Mouse (Mus musculus) midbrain, postnatal 0 days (tissue): ENCODE measurements around the gene Osbpl10. TPM values are rescaled to one million over a fixed set of nuclear protein-coding genes. Genes with fewer than 3 reads are reported as not detected.
A peak's percentile ranks its signal among the peaks of the same experiment; 100 is the strongest.

Source experiments
- ATAC-seq: fragments of 200-750 bp; cut with Nextera tagmentation; 2 replicates; pipeline ENCODE4 v1.8.0; 2017; ENCODE audit warnings: moderate number of reproducible peaks, mild to moderate bottlenecking, moderate TSS enrichment, moderate library complexity; ENCODE audit not compliant: low FRiP score
- DNase-seq: peaks from one replicate; pipeline ENCODE4 v3.0.0-alpha.2; 2015; ENCODE audit warnings: low spot score
- H3K27ac ChIP-seq: fragments of 300-500 bp; sonication (generic); 2 replicates; pipeline ENCODE4 v1.5.1; 2014; ENCODE audit warnings: low read depth, mild to moderate bottlenecking, low read length, mixed read lengths
- H3K27me3 ChIP-seq: fragments of 300-500 bp; sonication (generic); 2 replicates; pipeline ENCODE4 v1.6.1; 2014; ENCODE audit warnings: low read length, control low read depth, mixed read lengths; ENCODE audit not compliant: insufficient read depth
- H3K36me3 ChIP-seq: fragments of 300-500 bp; sonication (generic); 2 replicates; pipeline ENCODE4 v1.6.1; 2014; ENCODE audit warnings: low read length, control low read depth, mixed read lengths; ENCODE audit not compliant: insufficient read depth
- H3K4me1 ChIP-seq: fragments of 300-500 bp; sonication (generic); 2 replicates; pipeline ENCODE4 v1.6.1; 2014; ENCODE audit warnings: mild to moderate bottlenecking, control low read depth, antibody characterized with exemption, low read length, mixed read lengths; ENCODE audit not compliant: insufficient read depth
- H3K4me2 ChIP-seq: fragments of 300-500 bp; sonication (generic); 2 replicates; pipeline ENCODE4 v1.6.1; 2014; ENCODE audit warnings: low read depth, mild to moderate bottlenecking, low read length, mixed read lengths; ENCODE audit not compliant: poor library complexity, severe bottlenecking
- H3K4me3 ChIP-seq: fragments of 300-500 bp; sonication (generic); 2 replicates; pipeline ENCODE4 v1.5.1; 2014; ENCODE audit warnings: low read depth, mild to moderate bottlenecking, low read length, moderate library complexity
- H3K9ac ChIP-seq: fragments of 300-500 bp; sonication (generic); replicated peaks from 2 replicates; pipeline ENCODE4 v1.6.1; 2014; ENCODE audit warnings: mild to moderate bottlenecking, low read length, moderate library complexity, mixed read lengths; ENCODE audit not compliant: poor library complexity, severe bottlenecking
- H3K9me3 ChIP-seq: fragments of 300-500 bp; sonication (generic); 2 replicates; pipeline ENCODE4 v1.6.1; 2016; ENCODE audit warnings: low read length, control low read depth
- CTCF ChIP-seq: IDR thresholded peaks from 2 replicates; pipeline ENCODE4 v1.5.1; 2016; ENCODE audit warnings: antibody characterized with exemption, mild to moderate bottlenecking
- WGBS: fragments of 180-500 bp; shearing (Covaris S2); extraction: QIAGEN DNeasy Blood & Tissue Kit; methylation state at CpG from one replicate; pipeline ENCODE4 v1.1.7; 2014; 5-methylcytosine and 5-hydroxymethylcytosine counted together
- polyA plus RNA-seq: library from polyadenylated mRNA; unstranded; fragments of >200 nt; fragmentation: Nextera tagmentation; extraction: Ambion mirVana; gene quantifications from 2 replicates; pipeline ENCODE4 v1.2.1, GENCODE M21; 2015
- total RNA-seq: library from RNA; depleted of rRNA; stranded (reverse); fragments of >200 nt; gene quantifications from 2 replicates; pipeline ENCODE4 v1.2.3, GENCODE M21; 2014

The Osbpl10 gene
- total and polyA plus RNA-seq, 2 experiments from 2014 or later: 3.2 to 23.5 TPM

- ATAC-seq (no peak), DNase-seq (peak; percentile 19)
- no peaks in the 10 kb centered on the region for H3K9me3 ChIP-seq
- H3K4me3 ChIP-seq: no peak overlapping the region
- peaks cover 4% of the 10 kb centered on the region; the same call in 1 of the 2 replicates for H3K36me3 ChIP-seq
- no peak overlapping the region for H3K27ac ChIP-seq
- no peak overlapping the region for H3K9ac ChIP-seq
- no peak overlapping the region for H3K4me2 ChIP-seq
- no peak for TF ChIP-seq CTCF
- WGBS: 62% methylated on average over 5 of the region's 5 CpGs
- no peaks in the 10 kb centered on the region for H3K4me1 ChIP-seq
- H3K27me3 ChIP-seq: no peaks in the 10 kb centered on the region
Measured at GRCm38 (mm10) chr9:115206219-115206618, 227.8 kb downstream of the Osbpl10 start.

DNA sequence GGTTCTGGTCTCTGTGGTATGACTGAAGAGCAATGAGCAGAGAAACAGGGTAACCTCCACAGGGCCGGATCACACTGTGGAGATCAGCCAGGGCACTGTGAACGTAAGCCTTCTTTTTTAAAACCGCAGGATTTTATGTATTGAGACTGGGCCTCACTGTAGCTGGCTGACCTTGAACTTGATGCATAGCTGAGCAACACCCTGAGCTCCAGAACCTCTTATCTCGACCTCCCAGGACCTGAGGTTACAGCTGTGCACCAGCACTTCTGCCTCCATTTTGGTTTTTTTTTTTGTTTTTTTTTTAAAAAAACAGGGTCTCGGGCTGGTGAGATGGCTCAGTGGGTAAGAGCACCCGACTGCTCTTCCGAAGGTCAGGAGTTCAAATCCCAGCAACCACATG lies 231.4 kb downstream of the Osbpl10 start:
- Histone ChIP-seq H3K27ac (no peak overlapping the region), H3K9me3 (no peaks in the 10 kb centered on the region), H3K4me2 (no peak overlapping the region), H3K36me3 (peaks cover 4% of the 10 kb centered on the region; the same call in 1 of the 2 replicates), H3K9ac (no peak overlapping the region), H3K27me3 (no peaks in the 10 kb centered on the region), H3K4me3 (no peak overlapping the region), H3K4me1 (no peaks in the 10 kb centered on the region)
- WGBS: 91% methylated on average over 7 of the region's 7 CpGs
- ATAC-seq (no peak), DNase-seq (no peak)
- no peak for TF ChIP-seq CTCF

DNA sequence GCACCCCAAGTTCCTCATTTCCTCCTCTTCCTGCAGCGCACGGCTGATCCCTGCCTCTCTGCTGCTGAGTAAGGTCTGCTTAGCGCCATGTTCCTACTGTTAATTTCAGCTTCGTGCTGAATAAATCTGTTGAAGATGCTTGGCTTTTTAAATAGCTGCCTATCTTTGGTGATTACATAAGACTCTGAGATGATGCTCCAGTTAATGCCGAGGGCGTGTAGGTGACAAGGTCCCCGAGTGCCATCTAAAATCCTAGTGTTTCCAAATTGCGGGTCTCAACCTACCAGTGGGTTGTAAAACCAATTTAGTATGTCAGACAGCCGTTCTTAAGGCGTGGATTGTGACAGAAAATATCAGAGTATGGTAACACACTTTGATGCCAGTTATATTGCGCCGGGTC lies 232.2 kb downstream of the Osbpl10 start:
- WGBS: 81% methylated on average over 12 of the region's 12 CpGs
- Histone ChIP-seq H3K36me3 (peaks cover 4% of the 10 kb centered on the region; the same call in 1 of the 2 replicates), H3K9me3 (no peaks in the 10 kb centered on the region), H3K9ac (no peak overlapping the region), H3K4me1 (no peaks in the 10 kb centered on the region), H3K4me3 (no peak overlapping the region), H3K27ac (no peak overlapping the region), H3K27me3 (no peaks in the 10 kb centered on the region), H3K4me2 (no peak overlapping the region)
- no peak for TF ChIP-seq CTCF
- no peak for ATAC-seq
- no peak for DNase-seq

DNA sequence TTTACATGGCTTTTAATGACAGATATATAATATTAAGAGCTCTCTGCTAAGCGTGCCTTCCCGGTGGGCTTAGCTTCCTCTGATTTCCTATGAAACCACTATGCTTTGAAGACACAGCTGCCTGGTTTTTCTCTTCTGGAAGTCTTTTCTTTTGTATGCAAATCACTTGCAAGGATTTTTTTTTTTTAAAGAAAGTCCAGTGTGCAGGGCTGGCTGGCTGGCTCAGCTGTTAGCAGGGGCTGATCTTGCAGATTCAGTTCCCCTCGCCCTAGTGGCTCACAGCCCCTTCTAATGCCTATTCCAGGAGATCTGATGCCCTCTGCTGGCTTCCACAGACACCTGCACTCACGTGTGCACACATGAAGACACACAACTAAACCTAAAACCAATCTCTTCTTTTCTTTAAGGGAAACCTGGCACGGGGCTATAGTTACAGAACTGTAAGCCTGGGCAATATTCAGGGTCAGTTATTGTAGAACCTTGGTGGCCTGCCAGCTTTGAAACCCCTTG lies 235.4 kb downstream of the Osbpl10 start:
- Histone ChIP-seq H3K9ac (no peak overlapping the region), H3K27ac (no peak overlapping the region), H3K4me3 (no peak overlapping the region), H3K27me3 (no peaks in the 10 kb centered on the region), H3K4me2 (no peak overlapping the region), H3K36me3 (no peaks in the 10 kb centered on the region), H3K4me1 (no peaks in the 10 kb centered on the region), H3K9me3 (no peaks in the 10 kb centered on the region)
- DNase-seq: no peak
- ATAC-seq: no peak
- peak; percentile 47 for TF ChIP-seq CTCF
- 66% methylated on average over 5 of the region's 5 CpGs for WGBS

DNA sequence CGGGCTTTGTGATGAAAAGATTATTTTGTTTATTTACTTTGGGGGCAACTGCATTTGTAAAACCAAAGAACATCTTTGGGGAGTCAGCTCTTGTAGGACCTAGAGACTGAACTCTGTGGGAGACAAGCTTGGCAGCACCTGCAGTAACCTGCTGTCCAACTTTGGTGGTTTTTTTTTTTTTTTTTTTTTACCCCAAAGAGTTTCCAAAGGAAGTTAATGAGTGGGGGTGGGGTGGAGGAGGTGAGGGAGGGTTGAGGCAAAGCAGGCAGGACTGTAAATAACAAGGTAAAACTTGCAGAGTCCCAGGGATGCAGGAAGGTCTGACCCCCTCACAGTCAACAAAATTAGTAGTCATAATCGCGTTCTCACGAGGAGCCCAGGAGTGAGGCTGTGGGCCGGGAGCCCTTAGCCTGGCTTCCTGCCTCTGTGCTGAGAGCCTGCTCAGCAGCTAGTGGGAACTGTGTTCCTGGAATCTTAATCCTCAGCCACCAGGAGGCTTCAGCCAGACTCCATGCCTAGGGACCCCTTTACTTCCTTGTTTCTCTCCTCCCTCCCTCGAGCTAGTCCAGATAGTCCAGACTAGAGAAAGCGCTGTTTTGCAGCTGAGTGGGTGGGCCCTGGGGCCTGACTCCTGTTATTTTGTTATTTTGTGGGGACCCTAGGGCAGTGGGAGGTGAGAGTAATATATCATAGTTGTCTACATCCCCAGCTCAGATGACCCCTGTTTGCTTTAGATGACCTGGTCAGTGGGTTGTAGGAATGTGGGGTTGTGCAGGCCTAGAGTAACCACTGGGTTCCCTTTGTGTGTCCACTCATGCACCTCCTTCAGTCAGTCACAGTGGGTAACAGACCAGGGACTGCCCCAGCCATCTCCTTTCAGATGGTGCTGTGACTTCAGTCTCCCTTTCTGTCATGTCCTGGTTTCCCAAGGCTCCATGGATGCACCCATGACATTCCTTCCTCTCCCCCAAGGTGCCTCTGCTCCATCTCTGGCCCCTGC lies 236.5 kb downstream of the Osbpl10 start:
- Histone ChIP-seq H3K9ac (no peak overlapping the region), H3K36me3 (no peaks in the 10 kb centered on the region), H3K4me2 (no peak overlapping the region), H3K4me1 (no peaks in the 10 kb centered on the region), H3K4me3 (no peak overlapping the region), H3K27ac (no peak overlapping the region), H3K27me3 (no peaks in the 10 kb centered on the region), H3K9me3 (no peaks in the 10 kb centered on the region)
- DNase-seq (no peak), ATAC-seq (no peak)
- 31% methylated on average over 7 of the region's 7 CpGs for WGBS
- peak; percentile 22; the same call in 1 of the 2 replicates for TF ChIP-seq CTCF
